Comparison of ENCODE assay signal across 10 mouse cellular contexts in genomic region chr6:8996301-8996943, GRCm38 (mm10). TPM values are rescaled to one million over a fixed set of nuclear protein-coding genes. Genes with fewer than 3 reads are reported as not detected.
DNase-seq lines count a peak whose midpoint lies in the region; ATAC-seq lines count a peak whose summit lies in the region.
"Had no signal": no experiment of that assay in that cellular context is flagged by ENCODE, and none has a peak within 500 bp of the region (broad histone marks: within the 10 kb centered on the region; RNA-seq: fewer than 3 reads in every experiment).

No protein-coding gene starts in this region.

- H3K4me1 ChIP-seq in midbrain, embryonic 15.5 days, result no peaks in the 10 kb centered on the region
- H3K4me1 ChIP-seq: neural tube, embryonic 12.5 days had no signal

- no peaks in the 10 kb centered on the region for H3K27me3 ChIP-seq in midbrain, embryonic 15.5 days (replicated peaks)
- H3K27me3 ChIP-seq: neural tube, embryonic 12.5 days had no signal

- H3K4me2 ChIP-seq in midbrain, embryonic 15.5 days, result no peak overlapping the region
- H3K4me2 ChIP-seq: neural tube, embryonic 12.5 days had no signal

- peak; percentile 6 for DNase-seq in kidney, adult 11 months
- no peak for DNase-seq in kidney, adult 18-20 months
- peak; percentile 4 for DNase-seq in embryo, embryonic 10.5 days (ENCODE audit: low spot score)
- peak; percentile 15 to 32 for DNase-seq in heart, postnatal 36 days
- DNase-seq in skeletal muscle tissue, adult 2 months (ENCODE audit: low read depth, low spot score), result peak; percentile 68

- H3K4me3 ChIP-seq in midbrain, embryonic 15.5 days, result no peak overlapping the region
- H3K4me3 ChIP-seq: erythroblast, embryonic 14.5 days; neural tube, embryonic 12.5 days had no signal

- no peaks in the 10 kb centered on the region for H3K36me3 ChIP-seq in midbrain, embryonic 15.5 days (replicated peaks)
- H3K36me3 ChIP-seq: neural tube, embryonic 12.5 days had no signal

- H3K9me3 ChIP-seq in midbrain, embryonic 15.5 days, result no peaks in the 10 kb centered on the region
- H3K9me3 ChIP-seq: neural tube, embryonic 12.5 days had no signal

- WGBS in midbrain, embryonic 15.5 days, result 76% methylated on average over 12 of the region's 12 CpGs

- ATAC-seq in megakaryocyte-erythroid progenitor cell, adult 5-6 weeks (replicated peaks; ENCODE audit: low FRiP score, low TSS enrichment, poor library complexity, severe bottlenecking), result no peak
- ATAC-seq in midbrain, embryonic 15.5 days (replicated peaks), result no peak
- no peak for ATAC-seq in activated CD4-positive, CD25-positive, alpha-beta regulatory T cell, adult 4 months

- intact Hi-C loops in heart, postnatal 36 days (cut with DNase I), result no loop called here

- H3K9ac ChIP-seq in midbrain, embryonic 15.5 days, result no peak overlapping the region
- H3K9ac ChIP-seq: neural tube, embryonic 12.5 days had no signal

- H3K27ac ChIP-seq in midbrain, embryonic 15.5 days, result no peak overlapping the region
- H3K27ac ChIP-seq: neural tube, embryonic 12.5 days had no signal

RNA-seq across cellular contexts. Expression of gene Nxph1, which starts 48.2 kb away (rescaled TPM):
- total RNA-seq in heart, postnatal 36 days (2021), result not detected
- not detected in 2 replicates for total RNA-seq in megakaryocyte-erythroid progenitor cell, adult 5-6 weeks (2014; fragmentation: Nextera tagmentation)
- not detected in 2 replicates for total RNA-seq in megakaryocyte-erythroid progenitor cell, adult 5-6 weeks (2017)
- polyA plus RNA-seq in midbrain, embryonic 15.5 days (2015; fragmentation: Nextera tagmentation; extraction: Ambion mirVana), result 75.8 and 79.2 TPM in 2 replicates
- polyA plus RNA-seq in activated CD4-positive, CD25-positive, alpha-beta regulatory T cell, adult 4 months (2017; shearing (Covaris generic)), result not detected
- polyA plus RNA-seq: erythroblast, embryonic 14.5 days had no signal
